Mouse (Mus musculus) gastrocnemius, adult 2 months (tissue): Measurements from ENCODE around the gene Ncoa1. TPM values are rescaled to one million over a fixed set of nuclear protein-coding genes. Genes with fewer than 3 reads are reported as not detected.
"Not testable (repeated sequence)": the region's sequence is repeated elsewhere in the genome, so short reads cannot be mapped to it uniquely, and the experiment has no call there.

Source experiments
- DNase-seq: peaks from one replicate; pipeline ENCODE4 v3.0.0; 2022
- H3K27ac ChIP-seq: fragments of 200-600 bp; 2 replicates; pipeline ENCODE4 v1.8.1; 2022; ENCODE audit warnings: mild to moderate bottlenecking
- H3K4me3 ChIP-seq: fragments of 200-600 bp; 2 replicates; pipeline ENCODE4 v1.8.1; 2022; ENCODE audit warnings: mild to moderate bottlenecking, moderate library complexity
- CTCF ChIP-seq: fragments of 200-600 bp; IDR thresholded peaks from 2 replicates; pipeline ENCODE4 v1.8.1; 2022; ENCODE audit warnings: antibody characterized with exemption, mild to moderate bottlenecking, moderate library complexity
- intact Hi-C: fragments of 180-260 bp; cut with DNase I; formaldehyde crosslinking; loops from one replicate; pipeline ENCODE4 v1.15.1; 2025
- total RNA-seq, 2 experiments: library from RNA; stranded (reverse); gene quantifications; 2 replicates each; pipeline ENCODE4 v1.2.3; 2021

Ncoa1 gene
- total RNA-seq, 2 experiments from 2014 or later, result 26.1 to 26.6 TPM

- DNase-seq, result peak; percentile 45
- intact Hi-C loops, result no loop called here
- no peak for TF ChIP-seq CTCF
- no peak overlapping the region for H3K4me3 ChIP-seq
- peak overlapping the region; percentile 67 for H3K27ac ChIP-seq
Observed at GRCm38 (mm10) chr12:4252742-4253655, 224.0 kb downstream of the Ncoa1 start.

- no peak overlapping the region for H3K27ac ChIP-seq
- intact Hi-C loops, result no loop called here
- no peak for DNase-seq
- H3K4me3 ChIP-seq, result no peak overlapping the region
- TF ChIP-seq CTCF, result no peak
Observed at GRCm38 (mm10) chr12:4249786-4250185, 227.2 kb downstream of the Ncoa1 start.

GRCm38 (mm10) chr12:4245742-4246141 is 231.2 kb downstream of the Ncoa1 start:
- H3K27ac ChIP-seq, result no peak overlapping the region
- no peak overlapping the region for H3K4me3 ChIP-seq
- DNase-seq, result no peak
- intact Hi-C loops, result no loop called here
- TF ChIP-seq CTCF, result no peak

GRCm38 (mm10) chr12:4243805-4244204 is 233.2 kb downstream of the Ncoa1 start:
- no peak overlapping the region for H3K4me3 ChIP-seq
- no peak for DNase-seq
- TF ChIP-seq CTCF, result no peak
- no peak overlapping the region for H3K27ac ChIP-seq
- intact Hi-C loops, result no loop called here

GRCm38 (mm10) chr12:4240281-4240680 is 236.7 kb downstream of the Ncoa1 start:
- DNase-seq, H3K27ac ChIP-seq, H3K4me3 ChIP-seq, intact Hi-C loops: not testable (repeated sequence)

- Histone ChIP-seq H3K4me3 (no peak overlapping the region), H3K27ac (no peak overlapping the region)
- DNase-seq, result no peak
- intact Hi-C loops, result loop anchor here (10.0 kb wide), 1 partner anchor 1003 kb away; no protein-coding TSS in a partner anchor
- no peak for TF ChIP-seq CTCF
Observed at GRCm38 (mm10) chr12:4237481-4237880, 239.5 kb downstream of the Ncoa1 start.

- peak; percentile 96 for DNase-seq
- intact Hi-C loops, result loop anchor here (10.0 kb wide), 1 partner anchor 999 kb away; no protein-coding TSS in a partner anchor
- peak within 1 kb of the TSS; percentile 83 for H3K4me3 ChIP-seq
- peak within 1 kb of the TSS; percentile 99 for H3K27ac ChIP-seq
- TF ChIP-seq CTCF, result no peak
Observed at GRCm38 (mm10) chr12:4233572-4234508, 243.1 kb downstream of the Ncoa1 start, which contains the start of the genes Ptrhd1 and Cenpo. Gene Ptrhd1, plus strand, starts transcription at chr12:4234027. Gene Cenpo, minus strand, starts transcription at chr12:4234294.

- TF ChIP-seq CTCF, result no peak
- H3K4me3 ChIP-seq, result peak overlapping the region; percentile 83; the same call in 1 of the 2 replicates
- DNase-seq, result no peak
- no peak overlapping the region for H3K27ac ChIP-seq
- intact Hi-C loops, result loop anchor here (10.0 kb wide), 1 partner anchor 998 kb away; no protein-coding TSS in a partner anchor
Observed at GRCm38 (mm10) chr12:4232777-4233176, 244.2 kb downstream of the Ncoa1 start.

GRCm38 (mm10) chr12:4230156-4230555 is 246.8 kb downstream of the Ncoa1 start:
- Histone ChIP-seq H3K4me3 (no peak overlapping the region), H3K27ac (no peak overlapping the region)
- intact Hi-C loops, result loop anchor here (10.0 kb wide), 1 partner anchor 995 kb away; no protein-coding TSS in a partner anchor
- DNase-seq, result no peak
- no peak for TF ChIP-seq CTCF

GRCm38 (mm10) chr12:4212908-4213307 is 264.1 kb downstream of the Ncoa1 start:
- H3K4me3 ChIP-seq, result no peak overlapping the region
- no peak overlapping the region for H3K27ac ChIP-seq
- no peak for DNase-seq
- intact Hi-C loops, result no loop called here
- no peak for TF ChIP-seq CTCF

GRCm38 (mm10) chr12:4211174-4211573 is 265.8 kb downstream of the Ncoa1 start:
- intact Hi-C loops, result no loop called here
- Histone ChIP-seq H3K4me3 (no peak overlapping the region), H3K27ac (no peak overlapping the region)
- no peak for TF ChIP-seq CTCF
- DNase-seq, result peak; percentile 31

GRCm38 (mm10) chr12:4209196-4209595 is 267.8 kb downstream of the Ncoa1 start:
- no peak for DNase-seq
- no peak overlapping the region for H3K4me3 ChIP-seq
- no peak overlapping the region for H3K27ac ChIP-seq
- no peak for TF ChIP-seq CTCF
- intact Hi-C loops, result loop anchor here (5.0 kb wide), 2 partner anchors 102 to 282 kb away; no protein-coding TSS in a partner anchor
